Mouse (Mus musculus) testis, adult 2 months (tissue): ENCODE measurements around the gene Twsg1.

Source experiments
- CTCF ChIP-seq: fragments of 200-500 bp; IDR thresholded peaks from 2 replicates; pipeline ENCODE4 v1.5.1; 2012; ENCODE audit warnings: low read depth, mild to moderate bottlenecking, inconsistent platforms, low read length, moderate library complexity; ENCODE audit not compliant: control insufficient read depth, insufficient read depth, insufficient replicate concordance
- POLR2A ChIP-seq: fragments of 200-500 bp; IDR thresholded peaks from 2 replicates; pipeline ENCODE4 v1.6.1; 2012; ENCODE audit warnings: low read depth, mild to moderate bottlenecking, inconsistent platforms, low read length, moderate library complexity; ENCODE audit not compliant: control insufficient read depth

- TF ChIP-seq POLR2A, result no peak
- no peak for TF ChIP-seq CTCF
Measured at GRCm38 (mm10) chr17:65921975-65922374, 29.1 kb downstream of the Twsg1 start.
